Mouse (Mus musculus) heart, postnatal 10 days (tissue): ENCODE data around the gene Kat2a. TPM values are rescaled to one million over a fixed set of nuclear protein-coding genes. Genes with fewer than 3 reads are reported as not detected.

Experiments
- DNase-seq, 2 experiments: peaks; one replicate each; pipeline ENCODE4 v3.0.0; 2021
- intact Hi-C: fragments of 180-260 bp; cut with DNase I; formaldehyde crosslinking; loops from one replicate; pipeline ENCODE4 v1.15.1; 2025
- total RNA-seq, 2 experiments: library from RNA; stranded (reverse); gene quantifications; 2 replicates each; pipeline ENCODE4 v1.2.3; 2021

Kat2a gene
- 10 to 100 TPM; 16.1 to 16.6 TPM for total RNA-seq

DNA sequence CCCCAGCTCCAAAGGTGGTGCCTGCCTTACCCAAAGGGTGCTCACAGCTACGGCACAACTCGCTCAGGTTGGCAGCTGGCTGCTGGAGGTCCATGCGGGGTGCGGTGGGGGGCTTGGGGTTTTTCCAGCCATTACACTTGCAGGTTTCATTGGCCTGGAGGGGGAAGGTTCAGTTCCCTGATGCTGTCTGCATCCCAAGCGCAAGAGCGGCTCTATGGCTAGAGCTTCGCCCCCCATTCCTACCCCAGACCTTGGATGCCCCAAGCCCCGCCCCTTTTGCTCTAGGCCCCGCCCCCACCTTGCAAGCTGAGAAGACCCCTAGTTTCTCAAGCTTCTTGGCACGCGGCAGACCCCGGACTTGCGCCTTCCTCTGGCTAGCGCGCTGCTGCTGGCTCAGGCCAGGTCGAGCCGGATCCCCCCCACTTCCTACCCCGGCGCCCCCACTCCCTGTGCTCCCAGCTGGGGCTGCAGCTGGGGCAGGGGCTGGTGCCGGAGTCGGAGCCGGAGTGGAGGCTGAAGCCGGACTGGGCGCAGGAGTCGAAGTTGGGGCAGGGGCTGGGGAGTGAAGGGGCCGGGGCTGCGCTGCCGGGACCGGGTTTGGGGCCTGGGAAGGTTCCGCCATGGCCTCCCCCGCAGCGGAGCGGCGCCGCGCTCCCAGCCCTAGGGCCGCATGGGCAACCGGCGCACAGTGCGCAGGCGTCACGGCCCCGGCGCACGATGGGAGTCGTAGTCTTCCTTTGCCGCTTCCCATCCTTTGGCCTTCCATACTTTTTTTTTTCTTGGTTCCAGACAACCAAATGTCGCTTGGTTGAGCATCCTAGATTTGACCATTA is at the start of gene Kat2a:
Gene Kat2a (minus strand): TSS at position 683 of the 833 bp plus-strand sequence.
- intact Hi-C loops: loop anchor here (5.0 to 10.0 kb wide), 2 partner anchors 245 to 353 kb away; no protein-coding TSS in a partner anchor
- peak; percentile 89 to 90 for DNase-seq

DNA sequence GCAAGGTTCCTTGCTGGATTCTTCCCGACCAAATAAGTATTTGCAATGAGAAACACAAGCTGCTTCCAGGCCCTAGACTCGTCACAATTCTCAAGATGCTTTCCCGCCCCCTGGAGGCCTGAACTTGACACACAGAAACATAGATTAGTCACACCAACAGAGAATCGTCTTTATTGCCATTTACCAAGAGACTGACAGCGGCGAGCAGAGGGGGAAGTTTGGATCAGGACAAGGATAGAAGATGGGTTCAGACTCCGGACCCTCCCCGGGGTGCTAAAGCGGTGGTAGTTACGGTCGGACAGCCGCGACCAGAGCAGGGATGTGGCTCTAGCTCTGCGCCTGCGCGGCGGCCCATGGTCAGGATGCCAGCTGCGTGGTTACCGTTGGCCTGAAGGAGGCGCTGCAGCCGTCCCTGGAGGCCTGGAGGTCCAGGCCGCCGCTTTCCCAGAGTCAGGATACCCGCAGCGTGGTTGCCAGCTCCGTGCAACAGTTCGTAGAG is 49.3 kb upstream of the Kat2a start:
- DNase-seq: peak; percentile 93 to 97
- intact Hi-C loops: loop anchor here (1.0 to 5.0 kb wide), 2 partner anchors 47 to 189 kb away; partner anchors contain the start of gene Cnp

DNA sequence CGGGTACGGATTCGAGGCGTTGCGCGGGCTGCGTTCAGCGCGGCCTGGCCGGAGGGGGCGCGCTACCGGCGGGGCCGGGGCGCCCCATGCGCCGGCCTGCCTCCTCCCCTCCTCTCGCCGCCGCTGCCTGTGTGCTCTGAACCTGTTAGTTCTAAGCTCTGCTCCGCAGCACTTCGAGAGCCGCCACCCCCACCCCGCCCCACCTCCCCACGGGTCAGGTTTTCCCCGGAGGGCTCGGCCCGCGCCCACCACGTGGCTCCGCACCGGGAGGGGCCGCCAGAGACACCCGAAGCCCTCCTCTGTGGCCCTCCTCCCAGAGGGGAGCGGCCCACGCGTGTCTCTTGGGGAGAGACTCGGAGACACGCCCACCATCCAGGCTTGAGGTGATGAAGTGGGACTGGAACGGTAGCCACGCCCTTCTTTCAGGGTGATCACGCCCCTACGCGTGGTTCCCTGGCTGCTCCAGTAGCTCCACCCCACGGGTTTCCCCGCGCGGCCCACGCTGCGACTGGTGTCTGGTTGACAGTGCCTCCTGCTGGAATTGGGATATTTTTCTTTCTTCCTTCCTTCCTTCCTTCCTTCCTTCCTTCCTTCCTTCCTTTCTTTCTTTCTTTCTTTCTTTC is 47.5 kb upstream of the Kat2a start, which contains the start of gene Kcnh4:
Gene Kcnh4 (minus strand): TSS at position 332 of the 623 bp plus-strand sequence.
- DNase-seq: peak in 1 of 2 experiments; percentile 22
- intact Hi-C loops: loop anchor here (5.0 kb wide), 1 partner anchor 187 kb away; the partner anchor contains the start of gene Cnp

DNA sequence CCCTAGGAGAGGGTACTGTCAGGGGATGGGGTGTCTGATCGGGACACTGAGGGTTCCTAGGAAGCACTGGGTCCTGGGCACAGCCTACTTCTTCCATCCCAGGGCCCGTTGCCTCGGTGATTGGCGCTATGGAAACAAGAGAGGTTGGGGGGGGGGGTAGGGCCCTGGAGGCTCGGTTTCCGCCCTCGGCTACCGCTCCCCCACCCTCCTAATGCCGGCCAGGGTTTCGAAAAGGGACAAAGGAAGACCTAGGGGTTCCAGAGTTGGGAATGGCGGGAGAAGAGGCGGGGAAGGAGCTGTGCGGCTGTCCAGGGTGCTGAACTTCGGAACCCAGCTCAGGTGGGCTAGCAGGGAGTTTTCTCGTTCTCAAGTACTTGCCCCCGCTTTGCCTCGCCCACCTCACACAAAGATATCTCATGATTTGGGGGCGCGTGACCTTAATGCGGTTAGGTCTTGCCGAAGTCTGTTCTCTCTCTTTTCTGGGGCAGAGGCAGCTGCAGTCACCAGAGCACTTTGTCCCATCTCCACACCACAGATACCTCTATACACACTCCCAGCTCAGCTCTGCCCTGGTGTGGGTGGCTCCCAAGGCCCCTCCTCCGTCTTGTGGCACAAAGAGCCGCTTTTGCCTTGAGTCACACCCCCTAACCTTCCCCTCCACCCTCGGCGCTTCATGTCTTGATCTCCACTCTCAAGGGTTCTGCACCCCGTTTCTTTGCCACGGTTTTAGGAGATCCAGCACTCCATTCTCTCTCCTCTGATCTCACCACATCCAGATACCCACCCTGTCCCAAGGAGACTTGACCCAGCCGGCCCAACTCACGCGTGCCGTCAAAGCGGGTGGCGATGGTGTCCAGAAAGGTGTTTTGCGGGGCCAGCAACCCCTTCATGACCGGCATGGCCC is 46.7 kb upstream of the Kat2a start:
- intact Hi-C loops: no loop called here

DNA sequence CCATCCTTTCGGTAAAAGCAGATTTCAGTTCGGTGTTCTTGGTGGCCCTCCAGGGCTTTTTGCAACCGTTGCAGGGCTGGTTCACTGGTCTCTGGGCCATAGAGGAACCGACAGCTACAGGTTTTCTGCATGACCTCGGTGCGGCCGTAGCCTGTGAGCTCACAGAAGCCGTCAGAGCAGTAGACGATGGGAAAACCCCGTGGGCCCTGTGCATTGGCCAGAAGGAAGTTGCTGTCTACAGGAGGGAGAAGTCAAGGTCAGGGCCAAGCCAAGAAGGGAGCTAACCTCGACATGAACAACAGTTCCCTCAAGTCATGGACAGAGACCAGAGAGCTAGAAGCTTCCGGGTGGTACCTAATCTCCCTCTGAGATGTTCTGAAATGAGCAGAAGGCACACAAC is 45.3 kb upstream of the Kat2a start:
- no peak for DNase-seq
- intact Hi-C loops: no loop called here

More for the DNA sequence above, 46.7 kb upstream of the Kat2a start:
- DNase-seq: peak; percentile 57 to 72

DNA sequence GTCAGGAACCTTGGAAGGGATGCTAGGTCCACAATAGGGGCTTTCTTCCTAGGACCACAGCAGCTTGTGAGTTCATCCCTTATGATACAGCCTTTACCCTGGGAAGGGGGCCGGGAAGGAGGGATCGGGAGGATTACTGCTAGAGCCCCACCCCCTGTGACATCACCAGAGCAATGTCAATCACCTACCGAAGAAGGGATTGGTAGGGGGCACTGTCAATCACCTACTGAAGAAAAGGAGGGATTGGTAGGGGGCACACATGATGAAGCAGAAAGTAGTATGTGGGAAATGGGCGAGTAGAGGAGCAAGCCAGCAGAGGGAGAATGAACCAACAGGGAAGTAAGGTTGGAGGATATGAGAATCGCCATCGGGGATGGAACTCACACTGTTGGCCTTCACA is 44.2 kb upstream of the Kat2a start:
- intact Hi-C loops: no loop called here
- no peak for DNase-seq

DNA sequence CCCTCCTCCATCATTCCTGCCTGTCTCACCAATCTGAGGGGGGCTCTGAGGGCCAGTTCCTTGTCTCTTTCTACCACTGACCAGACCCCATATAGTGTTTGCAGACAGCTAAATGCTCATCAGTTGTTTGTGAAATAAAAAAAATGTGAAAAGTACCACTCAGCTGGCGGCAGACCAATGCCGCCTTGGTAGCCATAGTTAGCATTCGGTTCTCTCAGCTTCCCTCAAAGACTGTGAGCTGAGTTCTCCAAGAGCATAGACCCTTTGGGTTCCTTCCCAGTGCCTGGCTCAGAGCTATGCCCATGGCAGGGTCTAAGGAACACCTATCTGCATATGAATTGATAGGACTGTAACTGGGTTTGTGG is 42.4 kb upstream of the Kat2a start:
- intact Hi-C loops: no loop called here

DNA sequence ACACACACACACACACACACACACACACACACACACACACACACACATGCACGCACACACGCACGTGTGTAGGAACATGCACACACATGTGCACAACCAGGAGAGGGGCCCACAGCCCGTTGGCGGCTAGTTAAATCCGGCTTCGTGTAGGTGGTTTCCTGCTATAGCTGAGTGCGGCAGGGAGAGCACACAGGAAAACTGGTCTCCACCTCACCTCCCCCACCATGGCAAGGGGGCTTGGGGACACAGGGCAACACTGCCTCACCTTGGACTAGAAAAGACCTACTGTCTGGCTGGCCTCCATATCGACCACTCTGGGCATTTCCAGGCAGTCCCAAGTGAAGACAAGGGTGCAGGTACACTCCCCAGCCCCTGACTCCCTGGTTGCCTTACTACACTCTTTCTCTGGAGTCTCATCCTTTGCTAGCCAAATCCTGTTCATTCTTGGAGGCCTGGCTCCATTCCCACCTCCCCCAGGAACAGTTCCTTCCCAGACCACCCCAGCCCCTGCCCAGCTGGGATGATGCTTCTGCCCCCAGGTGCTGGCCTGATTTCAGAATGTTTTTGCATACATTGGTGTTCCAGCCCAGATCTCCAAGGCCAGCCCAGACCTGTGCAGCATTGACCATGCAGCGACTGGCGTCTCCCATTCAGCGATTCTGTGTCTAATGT is 41.9 kb upstream of the Kat2a start:
- intact Hi-C loops: no loop called here
- DNase-seq: no peak

More for the DNA sequence above, 42.4 kb upstream of the Kat2a start:
- no peak for DNase-seq

DNA sequence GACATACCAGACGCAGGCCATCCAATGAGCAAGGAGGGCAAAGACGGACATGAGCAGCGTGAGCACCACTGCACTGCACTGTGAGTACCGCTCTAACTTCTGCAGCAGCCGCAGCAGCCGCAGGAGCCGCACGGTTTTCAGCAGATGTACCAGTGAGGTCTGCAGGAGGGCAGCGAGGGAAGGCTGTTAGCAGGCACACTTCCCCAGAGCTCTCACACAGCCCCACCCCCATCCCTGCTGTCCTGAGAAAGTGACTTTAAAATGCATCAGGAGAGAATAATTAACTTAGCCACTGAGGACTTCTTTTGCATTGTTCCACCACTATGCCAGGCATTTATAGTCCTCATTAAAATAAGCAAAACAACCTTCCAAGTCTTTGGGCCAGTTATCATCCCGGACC is 40.0 kb upstream of the Kat2a start:
- no peak for DNase-seq
- intact Hi-C loops: no loop called here

DNA sequence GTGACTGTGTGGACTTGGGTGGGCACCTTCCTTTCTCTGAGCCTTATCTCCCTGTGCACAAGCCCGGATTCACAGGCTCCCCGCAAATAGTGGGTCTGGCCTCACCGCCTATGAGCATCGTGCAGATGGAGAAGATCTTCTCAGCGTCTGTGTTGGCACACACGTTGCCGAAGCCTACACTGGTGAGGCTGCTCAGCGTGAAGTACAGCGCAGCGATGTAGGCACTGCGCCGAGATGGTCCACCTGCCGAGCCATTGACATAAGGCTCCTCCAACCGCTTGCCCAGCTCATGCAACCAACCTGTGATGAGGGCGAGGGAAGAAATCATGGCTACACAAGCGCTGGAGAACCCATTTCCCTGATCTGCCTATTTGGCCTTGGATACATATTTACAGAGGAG is 37.9 kb upstream of the Kat2a start:
- DNase-seq: no peak
- intact Hi-C loops: no loop called here

DNA sequence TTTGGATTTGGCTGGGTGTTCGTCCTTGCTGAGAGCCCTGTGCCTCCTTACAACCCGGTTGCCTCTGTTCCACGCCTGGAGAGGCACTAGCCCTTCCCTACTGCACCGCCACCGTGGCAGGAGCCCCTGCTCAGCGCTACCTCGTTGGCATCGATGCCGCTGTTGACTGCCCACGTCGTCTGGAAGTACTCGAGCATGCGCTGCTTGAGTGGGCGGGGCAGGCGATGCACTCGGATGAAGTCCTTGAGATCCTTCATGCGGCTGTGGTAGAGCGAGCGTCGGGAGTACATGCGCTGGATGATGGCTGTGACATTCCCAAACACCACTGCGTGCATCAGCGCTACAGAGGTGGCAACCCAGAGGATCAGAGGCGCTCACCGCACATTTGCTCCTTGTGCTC is 37.2 kb upstream of the Kat2a start:
- intact Hi-C loops: no loop called here
- DNase-seq: no peak

DNA sequence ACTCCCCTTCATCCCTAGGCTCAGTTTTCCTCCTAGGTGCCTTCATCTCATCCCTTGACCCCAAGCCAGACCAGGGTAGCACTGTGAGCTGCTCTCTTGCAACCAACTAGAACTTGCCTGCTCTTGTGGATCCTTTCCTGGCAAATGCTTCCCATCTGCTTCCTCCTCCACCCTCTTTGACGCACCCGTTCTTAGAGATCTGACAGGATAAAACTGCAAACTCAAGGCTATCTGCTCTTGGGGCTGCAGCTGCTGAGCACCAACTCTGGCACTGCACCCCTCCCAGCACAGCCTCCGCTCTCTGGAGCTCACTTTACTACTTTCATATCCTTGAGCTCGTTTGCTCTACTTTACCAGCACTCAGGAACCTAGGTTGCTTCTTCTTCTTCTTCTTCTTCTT is 36.4 kb upstream of the Kat2a start:
- no peak for DNase-seq
- intact Hi-C loops: no loop called here

DNA sequence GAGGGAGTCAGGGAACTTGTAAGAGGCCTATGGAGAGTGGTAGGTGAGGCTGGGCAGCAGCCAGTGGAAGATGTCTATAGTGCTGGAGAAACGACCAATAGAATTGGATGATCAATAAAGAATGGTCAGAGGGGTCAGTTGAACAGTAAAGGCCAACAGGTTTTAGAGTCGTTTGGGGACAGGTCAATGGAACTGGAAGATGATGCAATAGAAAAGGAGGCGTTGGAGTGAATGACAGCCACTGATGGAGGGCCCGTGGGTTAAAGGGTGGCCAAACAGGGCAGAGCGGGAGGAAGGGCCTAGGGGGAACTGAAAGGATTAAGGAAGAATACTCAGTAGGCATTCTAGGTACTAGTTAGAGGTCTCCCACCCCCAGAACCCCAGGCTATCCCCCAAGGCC is 34.8 kb upstream of the Kat2a start:
- DNase-seq: no peak
- intact Hi-C loops: no loop called here

DNA sequence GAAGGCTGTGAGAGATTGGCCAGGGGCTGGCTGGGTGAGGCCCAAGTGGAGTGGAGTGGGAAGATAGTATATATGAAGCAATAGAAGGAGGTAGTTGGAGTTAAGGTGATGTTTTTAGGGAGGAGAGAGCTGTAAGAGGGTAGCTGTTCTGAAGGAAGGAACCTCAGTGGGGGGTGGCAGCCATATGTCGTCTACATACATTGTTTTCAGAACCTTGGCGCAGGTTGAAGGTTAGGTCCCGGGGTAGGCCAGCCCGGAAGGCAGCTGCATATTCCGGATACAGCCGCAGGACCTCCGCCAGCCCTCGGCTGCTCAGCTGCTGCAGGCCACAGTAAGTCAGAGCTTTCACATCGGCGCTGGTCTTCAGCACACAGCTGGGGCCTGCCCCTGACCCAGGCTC is 34.3 kb upstream of the Kat2a start:
- DNase-seq: no peak
- intact Hi-C loops: no loop called here

DNA sequence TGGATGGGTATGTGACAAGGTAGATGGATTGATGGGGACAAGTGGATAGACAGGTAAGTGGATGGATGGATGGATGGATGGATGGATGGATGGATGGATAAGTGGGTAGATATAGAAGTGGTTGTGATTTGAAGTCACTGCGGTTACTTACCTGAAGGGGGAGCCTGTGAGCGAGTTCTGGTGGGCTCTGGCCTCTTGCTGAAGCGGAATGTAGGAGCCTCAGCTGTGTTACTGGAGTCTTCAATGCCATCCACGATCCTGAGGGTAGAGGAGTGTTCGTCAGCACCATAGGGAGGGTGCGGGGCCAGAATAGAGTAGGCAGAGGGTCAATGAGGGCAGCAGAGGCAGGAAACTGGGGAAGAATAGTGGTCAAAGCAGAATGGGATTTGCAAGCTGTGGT is 32.8 kb upstream of the Kat2a start:
- intact Hi-C loops: no loop called here
- peak; percentile 47 to 70 for DNase-seq

DNA sequence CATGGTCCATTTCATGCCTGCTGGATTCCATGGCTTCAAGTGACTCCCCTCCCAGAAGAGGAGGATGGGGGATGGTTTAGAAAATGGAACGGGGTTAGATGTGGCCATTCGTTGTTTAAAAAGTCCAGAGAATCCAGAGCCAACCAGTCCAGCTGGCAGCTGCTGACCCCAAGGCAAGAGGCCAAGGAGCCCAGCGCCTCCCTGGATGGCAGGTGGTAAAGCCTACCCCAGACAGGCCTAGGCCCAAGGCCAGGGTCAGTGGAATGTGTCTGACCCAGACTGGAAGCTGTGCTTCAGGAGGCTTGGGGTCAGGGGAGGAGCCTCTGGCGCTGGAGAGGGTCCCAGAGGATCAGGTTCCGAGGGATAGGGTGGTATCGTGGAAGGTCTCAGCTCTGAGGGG is 29.1 kb upstream of the Kat2a start:
- intact Hi-C loops: no loop called here

DNA sequence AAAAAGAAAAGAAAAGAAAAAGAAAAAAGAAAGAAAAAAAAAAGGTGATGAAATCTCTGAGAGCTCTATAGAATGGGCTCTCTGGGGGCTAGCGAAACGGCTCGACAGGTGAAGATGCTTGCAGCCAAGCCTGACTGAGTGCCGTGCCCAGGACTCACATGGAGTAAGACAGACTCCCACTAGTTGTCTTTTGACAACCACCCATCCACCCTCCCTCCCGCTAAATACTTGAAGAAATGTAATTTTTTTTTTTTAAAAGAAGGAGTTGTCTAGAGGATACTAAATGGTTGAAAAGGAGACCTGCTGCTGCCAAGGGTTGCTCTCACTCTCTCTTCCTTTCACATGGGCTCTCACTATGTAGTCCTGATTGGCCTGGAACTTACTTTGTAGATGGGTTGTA is 26.5 kb upstream of the Kat2a start:
- intact Hi-C loops: no loop called here
- no peak for DNase-seq

More for the DNA sequence above, 29.1 kb upstream of the Kat2a start:
- DNase-seq: peak; percentile 68 to 77

DNA sequence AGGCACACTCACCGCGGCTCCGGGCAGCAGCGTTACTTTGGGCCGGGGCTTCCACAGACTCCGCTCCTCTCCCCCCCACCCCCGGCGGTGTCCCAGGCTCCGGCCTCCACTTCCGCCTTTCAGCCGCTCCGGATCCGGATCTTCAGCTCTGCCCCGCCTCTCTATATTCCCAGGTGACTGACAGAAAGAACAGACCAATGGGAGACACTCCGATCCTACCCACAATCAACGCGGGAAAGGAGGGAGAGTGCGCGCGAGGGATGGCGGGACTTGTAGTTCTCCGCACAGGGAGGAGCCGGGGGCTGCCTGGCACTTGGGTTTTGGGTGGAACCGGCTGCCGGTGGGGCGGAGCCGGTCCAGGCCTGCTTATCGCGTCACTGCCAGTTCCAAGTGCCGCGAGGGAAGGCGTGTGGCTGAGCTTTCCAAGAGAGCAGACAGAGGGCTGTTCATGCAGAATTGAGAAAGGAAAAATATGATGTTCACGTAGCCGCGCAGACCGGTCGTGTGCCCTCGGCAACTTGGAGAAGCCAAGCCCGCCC is 25.9 kb upstream of the Kat2a start, which contains the start of gene Rab5c:
Gene Rab5c (minus strand): TSS at position 150 of the 539 bp plus-strand sequence.
- intact Hi-C loops: no loop called here
- peak; percentile 99 for DNase-seq

DNA sequence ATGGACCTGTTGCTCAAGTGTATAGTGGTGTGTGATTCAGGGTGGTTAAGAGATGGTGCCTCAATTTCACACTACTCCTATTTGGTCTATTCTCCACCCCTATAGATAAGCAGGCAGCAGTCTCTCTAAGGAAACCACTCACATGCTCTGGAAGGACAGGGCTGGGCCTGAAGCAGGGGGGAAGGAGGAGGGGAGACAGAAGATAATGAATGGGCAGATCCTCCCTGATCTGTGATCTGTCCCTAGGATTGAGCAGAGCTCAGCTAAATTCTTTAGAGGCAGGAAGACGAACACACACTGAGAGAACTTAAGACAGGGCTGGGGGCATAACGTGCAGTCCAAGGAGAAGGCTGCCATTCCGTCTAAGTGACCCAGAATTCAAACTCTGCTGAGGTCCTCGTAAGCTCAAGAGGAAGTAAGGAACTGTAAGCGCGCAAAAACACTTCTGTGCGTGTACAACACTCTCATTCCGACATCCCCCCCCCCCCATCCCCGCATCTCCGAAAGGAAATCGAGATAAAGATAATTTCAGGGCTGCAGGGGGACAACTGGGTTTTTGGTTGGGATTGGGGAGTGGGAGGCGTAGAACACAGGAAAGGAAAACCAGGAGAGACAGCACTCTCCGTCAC is 25.0 kb upstream of the Kat2a start:
- DNase-seq: no peak
- intact Hi-C loops: loop anchor here (2.0 kb wide), 1 partner anchor 22 kb away; no protein-coding TSS in a partner anchor
